Mouse (Mus musculus): Measurements from ENCODE around the gene Rpl35a. TPM values are rescaled to one million over a fixed set of nuclear protein-coding genes. Genes with fewer than 3 reads are reported as not detected.

Gene Rpl35a
- polyA plus RNA-seq, 1 experiment from 2014 or later: 600 TPM

GRCm38 (mm10) chr16:33077069-33077627 is 20.9 kb downstream of the Rpl35a start:
- 93% methylated on average over 5 of the region's 5 CpGs for WGBS
- Histone ChIP-seq H3K4me1 (replicated peaks) (no peaks in the 10 kb centered on the region), H3K9ac (no peak overlapping the region), H3K27ac (replicated peaks) (no peak overlapping the region), H3K9me3 (no peaks in the 10 kb centered on the region), H3K27me3 (no peaks in the 10 kb centered on the region), H3K36me3 (peaks cover 48% of the 10 kb centered on the region), H3K4me2 (no peak overlapping the region), H3K4me3 (no peak overlapping the region)
- ATAC-seq (ENCODE audit: low read depth): no peak

- Histone ChIP-seq H3K9ac (no peak overlapping the region), H3K4me3 (no peak overlapping the region), H3K27me3 (no peaks in the 10 kb centered on the region), H3K36me3 (peaks cover 43% of the 10 kb centered on the region), H3K4me1 (replicated peaks) (no peaks in the 10 kb centered on the region), H3K27ac (replicated peaks) (no peak overlapping the region), H3K9me3 (no peaks in the 10 kb centered on the region), H3K4me2 (no peak overlapping the region)
- no peak for ATAC-seq (ENCODE audit: low read depth)
- 95% methylated on average over 7 of the region's 7 CpGs for whole genome bisulfite sequencing
These were observed 23.8 kb downstream of the Rpl35a start for GRCm38 (mm10) chr16:33080063-33080462.

- Histone ChIP-seq H3K9ac (no peak overlapping the region), H3K27ac (replicated peaks) (no peak overlapping the region), H3K9me3 (no peaks in the 10 kb centered on the region), H3K4me1 (replicated peaks) (no peaks in the 10 kb centered on the region), H3K36me3 (peaks cover 27% of the 10 kb centered on the region), H3K27me3 (no peaks in the 10 kb centered on the region), H3K4me3 (no peak overlapping the region), H3K4me2 (no peak overlapping the region)
- ATAC-seq (ENCODE audit: low read depth): no peak
- 93% methylated on average over 6 of the region's 6 CpGs for WGBS
These were observed 26.7 kb downstream of the Rpl35a start for GRCm38 (mm10) chr16:33082951-33083350.

- Histone ChIP-seq H3K4me3 (no peak overlapping the region), H3K27me3 (no peaks in the 10 kb centered on the region), H3K4me2 (no peak overlapping the region), H3K9me3 (no peaks in the 10 kb centered on the region), H3K27ac (replicated peaks) (no peak overlapping the region), H3K4me1 (replicated peaks) (no peaks in the 10 kb centered on the region), H3K36me3 (peaks cover 24% of the 10 kb centered on the region), H3K9ac (no peak overlapping the region)
- 87% methylated on average over 2 of the region's 2 CpGs for WGBS
- ATAC-seq (ENCODE audit: low read depth): no peak
These were observed 27.7 kb downstream of the Rpl35a start for GRCm38 (mm10) chr16:33083996-33084395.

GRCm38 (mm10) chr16:33085666-33086065 is 29.4 kb downstream of the Rpl35a start:
- Histone ChIP-seq H3K36me3 (peaks cover 21% of the 10 kb centered on the region), H3K27me3 (no peaks in the 10 kb centered on the region), H3K4me1 (replicated peaks) (no peaks in the 10 kb centered on the region), H3K27ac (replicated peaks) (no peak overlapping the region), H3K4me3 (no peak overlapping the region), H3K4me2 (no peak overlapping the region), H3K9ac (no peak overlapping the region), H3K9me3 (no peaks in the 10 kb centered on the region)
- ATAC-seq (ENCODE audit: low read depth): no peak
- WGBS: 82% methylated on average over 8 of the region's 8 CpGs

MicroRNA genes within 50 kb of the gene (microRNA counts, 519-probe panel; counts per million panel counts)
- not detected for microRNA mmu-miR-1947

Small RNAs within 50 kb of the gene (microRNA-seq; reads per million reads assigned to microRNA genes)
- gene Gm22231: not detected
- 4.7 reads per million, percentile 19 among the genes with 10 or more reads in this experiment for gene Mir1947

Other genes with a start within 250 kb of the Rpl35a start
- gene Smbd1, start 246.0 kb upstream of the Rpl35a start, polyA plus RNA-seq (2015; fragmentation: Nextera tagmentation; extraction: Ambion mirVana): not detected in 2 replicates
- 100 and 112 TPM in 2 replicates for gene Fyttd1, start 179.0 kb upstream of the Rpl35a start, polyA plus RNA-seq (2015; fragmentation: Nextera tagmentation; extraction: Ambion mirVana)
- gene Rubcn, start 178.7 kb upstream of the Rpl35a start, polyA plus RNA-seq (2015; fragmentation: Nextera tagmentation; extraction: Ambion mirVana): 27.6 and 28.3 TPM in 2 replicates
- gene Lrch3, start 142.4 kb upstream of the Rpl35a start, polyA plus RNA-seq (2015; fragmentation: Nextera tagmentation; extraction: Ambion mirVana): 39.2 and 49.2 TPM in 2 replicates
- 4.1 and 5.5 TPM in 2 replicates for gene Iqcg, start 235 bp upstream of the Rpl35a start, polyA plus RNA-seq (2015; fragmentation: Nextera tagmentation; extraction: Ambion mirVana)
- 2.0 and 3.7 TPM in 2 replicates for gene Lmln, start 6.1 kb downstream of the Rpl35a start, polyA plus RNA-seq (2015; fragmentation: Nextera tagmentation; extraction: Ambion mirVana)
- 18.5 and 19.3 TPM in 2 replicates for gene Osbpl11, start 128.6 kb downstream of the Rpl35a start, polyA plus RNA-seq (2015; fragmentation: Nextera tagmentation; extraction: Ambion mirVana)
- gene Snx4, start 195.0 kb downstream of the Rpl35a start, polyA plus RNA-seq (2015; fragmentation: Nextera tagmentation; extraction: Ambion mirVana): 81.5 and 86.7 TPM in 2 replicates

All from neural tube, embryonic 13.5 days (tissue).